Mouse (Mus musculus) layer of hippocampus, postnatal 25 days (tissue): ENCODE data around the gene Vmn1r193. TPM values are rescaled to one million over a fixed set of nuclear protein-coding genes. Genes with fewer than 3 reads are reported as not detected.
"Not testable (repeated sequence)": the region's sequence is repeated elsewhere in the genome, so short reads cannot be mapped to it uniquely, and the experiment has no call there.

Experiments used
- DNase-seq, 2 experiments: peaks; one replicate each; pipeline ENCODE4 v3.0.0; 2022; ENCODE audit warnings: mixed read lengths in 2 of 2, low spot score in 1 of 2; ENCODE audit errors: extremely low spot score in 1 of 2
- microRNA-seq, 2 experiments: library from miRNA; unstranded; fragments of <30 nt; microRNA quantifications; one replicate each; pipeline ENCODE4 v1.2.0; 2021
- total RNA-seq, 2 experiments: library from RNA; stranded (reverse); gene quantifications; 2 replicates each; pipeline ENCODE4 v1.2.3; 2021

Gene Vmn1r193
- total RNA-seq: not detected

- not testable (repeated sequence) for DNase-seq
These were observed at the start of gene Vmn1r193 for GRCm38 (mm10) chr13:22223060-22223459. TSS of gene Vmn1r193 (minus strand) at chr13:22223160.

GRCm38 (mm10) chr13:22271721-22272120 lies 48.8 kb upstream of the Vmn1r193 start:
- DNase-seq: no peak

GRCm38 (mm10) chr13:22270222-22270621 lies 47.3 kb upstream of the Vmn1r193 start, which contains the start of gene Vmn1r195:
TSS of gene Vmn1r195 (plus strand) at chr13:22270522.
- DNase-seq: not testable (repeated sequence)

GRCm38 (mm10) chr13:22243915-22244314 lies 21.0 kb upstream of the Vmn1r193 start, which contains the start of gene Vmn1r194:
TSS of gene Vmn1r194 (plus strand) at chr13:22244215.
- no peak for DNase-seq

- DNase-seq: not testable (repeated sequence)
These were observed 30.2 kb downstream of the Vmn1r193 start for GRCm38 (mm10) chr13:22192756-22193155.

- DNase-seq: no peak
These were observed 31.9 kb downstream of the Vmn1r193 start, which contains the start of gene Vmn1r192 for GRCm38 (mm10) chr13:22191041-22191440. TSS of gene Vmn1r192 (minus strand) at chr13:22191141.

- DNase-seq: no peak
These were observed 32.6 kb downstream of the Vmn1r193 start for GRCm38 (mm10) chr13:22190385-22190784.

- no peak for DNase-seq
These were observed 33.6 kb downstream of the Vmn1r193 start for GRCm38 (mm10) chr13:22189313-22189712.

- no peak for DNase-seq
These were observed 39.1 kb downstream of the Vmn1r193 start, which contains the start of gene Vmn1r191 for GRCm38 (mm10) chr13:22183869-22184268. TSS of gene Vmn1r191 (minus strand) at chr13:22183969.

GRCm38 (mm10) chr13:22168416-22168815 lies 54.5 kb downstream of the Vmn1r193 start:
- no peak for DNase-seq

Small RNAs within 50 kb of the gene (microRNA-seq; reads per million reads assigned to microRNA genes)
- 0 reads per million in 2 experiments for gene Gm23282
- 0 reads per million in 2 experiments for gene Gm25084

Other genes starting within 250 kb of the Vmn1r193 start
- not detected for gene Pom121l2, start 242.0 kb downstream of the Vmn1r193 start, total RNA-seq
- gene Prss16, start 213.4 kb downstream of the Vmn1r193 start, total RNA-seq: under 1 TPM; 0.42 to 0.57 TPM
- 10 to 100 TPM; 22.3 to 38.6 TPM for gene Hist1h2ah, start 187.6 kb downstream of the Vmn1r193 start, total RNA-seq
- 10 to 100 TPM; 15.7 to 30.9 TPM for gene Hist1h2bk, start 187.3 kb downstream of the Vmn1r193 start, total RNA-seq
- gene Hist1h4i, start 181.8 kb downstream of the Vmn1r193 start, total RNA-seq: 10 to 100 TPM; 64.2 to 71.4 TPM
- gene Hist1h2ag, start 180.2 kb downstream of the Vmn1r193 start, total RNA-seq: 10 to 100 TPM in 1 of 2 experiments, 1 to 10 TPM in 1; 7.1 to 18.2 TPM
- gene Hist1h2bj, start 179.9 kb downstream of the Vmn1r193 start, total RNA-seq: 10 to 100 TPM; 15.1 to 18.5 TPM
- not detected for gene Vmn1r188, start 138.7 kb downstream of the Vmn1r193 start, total RNA-seq
- gene Vmn1r189, start 117.3 kb downstream of the Vmn1r193 start, total RNA-seq: not detected
- not detected for gene Vmn1r191, start 39.2 kb downstream of the Vmn1r193 start, total RNA-seq
- not detected for gene Vmn1r192, start 32.0 kb downstream of the Vmn1r193 start, total RNA-seq
- gene Vmn1r194, start 21.1 kb upstream of the Vmn1r193 start, total RNA-seq: not detected
- gene Vmn1r195, start 47.4 kb upstream of the Vmn1r193 start, total RNA-seq: not detected
- not detected for gene Vmn1r196, start 66.8 kb upstream of the Vmn1r193 start, total RNA-seq
- gene Vmn1r197, start 101.4 kb upstream of the Vmn1r193 start, total RNA-seq: not detected
- not detected for gene Vmn1r198, start 127.2 kb upstream of the Vmn1r193 start, total RNA-seq
- gene Vmn1r199, start 156.7 kb upstream of the Vmn1r193 start, total RNA-seq: not detected
- not detected for gene Vmn1r200, start 167.2 kb upstream of the Vmn1r193 start, total RNA-seq
- not detected for gene Vmn1r201, start 248.8 kb upstream of the Vmn1r193 start, total RNA-seq